Mouse (Mus musculus) T-helper 2 cell (primary cell): ENCODE results near the gene Fkbp4.

Experiments used
- in situ Hi-C: fragments of 300-600 bp; cut with MboI, MseI; formaldehyde crosslinking; loops from one replicate; pipeline ENCODE4 v1.15.1; 2025; ENCODE audit warnings: high pct_unique_total_duplicates

The Fkbp4 gene

DNA sequence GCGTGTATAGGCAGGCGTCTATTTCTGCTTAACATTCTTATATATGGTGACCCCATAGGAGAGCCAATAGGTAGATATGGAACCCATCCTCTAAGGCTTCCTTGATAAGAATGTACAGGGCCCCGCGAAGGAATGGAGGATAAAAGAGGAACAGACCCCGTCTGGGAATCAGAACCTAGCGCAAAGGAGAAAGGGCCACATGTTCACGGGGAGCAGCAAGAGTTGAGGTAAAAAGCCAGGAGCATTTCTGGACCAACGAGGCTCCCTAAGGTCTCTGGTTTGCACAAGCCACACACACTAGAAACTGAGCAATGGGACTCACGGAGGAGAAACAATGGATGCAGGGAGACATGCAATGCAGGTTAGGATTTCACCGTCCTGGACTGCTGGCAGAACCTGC, 1.2 kb downstream of the Fkbp4 start:
- in situ Hi-C loops, result loop anchor here (10.0 kb wide), 2 partner anchors 788 to 982 kb away; no protein-coding TSS in a partner anchor

DNA sequence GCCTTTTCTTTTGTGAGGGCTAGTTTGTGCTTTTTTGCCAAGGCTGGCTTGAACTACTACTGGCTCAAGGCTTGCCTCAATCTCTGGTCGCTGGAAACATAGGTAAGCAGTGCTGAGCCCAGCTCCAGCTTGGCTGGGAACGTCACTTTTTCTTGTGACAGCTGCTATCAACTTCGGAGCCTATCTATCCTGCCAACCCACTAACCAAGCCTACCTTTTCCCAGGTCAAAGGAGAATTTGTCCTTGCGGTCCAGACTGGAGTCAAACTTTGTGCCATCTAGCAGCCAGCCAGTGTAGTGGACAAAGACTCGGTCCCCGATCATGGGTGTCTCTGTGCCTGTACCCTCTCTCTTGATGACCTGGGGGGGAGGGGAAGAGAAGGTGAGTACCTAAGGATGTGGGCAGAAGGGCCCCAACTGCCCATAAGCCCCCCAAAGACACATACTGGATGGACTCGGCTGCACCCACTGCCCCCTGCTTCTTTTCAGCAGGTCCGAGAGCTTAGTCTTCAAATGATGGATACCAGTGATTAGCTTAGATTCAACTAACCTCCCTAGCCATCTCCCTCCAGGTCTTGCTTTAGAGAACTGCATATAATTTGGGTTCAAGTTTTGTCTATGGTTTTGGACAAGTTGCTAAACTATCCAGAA, 2.0 kb downstream of the Fkbp4 start:
- in situ Hi-C loops, result loop anchor here (10.0 kb wide), 2 partner anchors 788 to 982 kb away; no protein-coding TSS in a partner anchor

DNA sequence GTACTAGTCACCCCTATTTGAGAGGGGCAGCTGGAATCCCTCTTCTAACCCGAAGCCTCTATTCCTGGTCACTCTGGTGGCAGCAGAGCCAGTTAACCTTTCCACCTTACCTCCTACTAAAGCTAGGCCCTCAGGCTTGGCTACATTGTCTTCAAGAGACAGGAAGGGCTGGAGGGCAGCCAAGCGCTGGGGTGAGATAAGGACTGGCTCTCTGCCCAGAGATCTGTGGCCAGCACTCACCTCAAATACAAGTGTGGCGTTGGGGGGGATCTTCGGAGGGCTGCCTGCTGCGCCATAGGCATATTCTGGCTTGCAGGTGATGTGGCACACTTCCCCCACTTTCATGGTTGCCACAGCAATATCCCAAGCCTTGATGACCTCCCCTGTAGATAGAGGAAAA, 3.0 kb downstream of the Fkbp4 start:
- in situ Hi-C loops, result loop anchor here (10.0 kb wide), 2 partner anchors 789 to 981 kb away; no protein-coding TSS in a partner anchor

DNA sequence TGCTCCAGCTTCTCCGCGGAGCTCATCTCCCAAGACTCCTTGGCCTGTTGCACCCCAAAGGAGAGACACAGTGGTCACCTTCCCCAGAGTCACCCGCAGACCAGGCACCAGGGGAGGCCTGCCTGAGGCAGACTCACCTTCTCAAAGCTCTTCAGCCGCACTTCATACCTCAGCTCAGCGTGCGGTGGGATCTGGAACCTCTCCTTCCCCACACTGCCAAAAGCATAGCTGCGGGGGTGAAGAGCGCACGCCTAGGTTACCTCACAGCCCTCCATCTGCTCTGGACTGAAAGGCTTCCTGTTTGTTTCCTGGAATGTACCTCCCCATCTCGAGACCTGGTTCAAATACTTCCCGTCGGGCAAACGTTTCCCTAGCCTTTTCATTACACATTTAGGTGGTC, 4.9 kb downstream of the Fkbp4 start:
- in situ Hi-C loops, result loop anchor here (10.0 kb wide), 2 partner anchors 791 to 979 kb away; no protein-coding TSS in a partner anchor

DNA sequence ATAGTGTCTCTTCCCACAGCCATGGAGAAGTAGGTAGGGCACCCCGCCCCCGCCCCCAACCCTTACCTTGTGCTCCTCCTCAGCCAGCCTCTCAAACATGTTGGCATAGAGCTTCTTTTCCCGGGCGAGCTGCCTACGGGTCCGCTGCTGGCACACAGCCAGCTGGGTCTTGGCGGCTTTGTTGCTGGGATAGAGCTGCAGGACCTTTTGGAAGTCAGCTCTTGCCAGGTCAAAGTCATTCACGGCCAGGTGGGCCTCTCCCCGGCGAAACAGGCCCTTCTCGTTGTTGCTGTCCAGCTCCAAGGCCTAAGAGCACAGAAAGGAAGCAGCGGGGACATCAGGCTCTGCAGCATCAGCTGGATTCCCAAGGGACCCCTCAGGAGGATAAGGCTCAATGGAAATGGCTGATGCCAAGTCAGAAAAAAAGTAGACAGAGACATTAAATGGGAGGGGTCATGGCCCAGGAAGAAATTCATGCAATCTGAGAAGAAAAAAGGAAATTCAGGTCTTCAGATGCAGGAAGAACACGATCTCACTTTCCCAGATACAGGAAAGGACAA, 6.0 kb downstream of the Fkbp4 start:
- in situ Hi-C loops, result loop anchor here (10.0 kb wide), 2 partner anchors 792 to 978 kb away; no protein-coding TSS in a partner anchor

DNA sequence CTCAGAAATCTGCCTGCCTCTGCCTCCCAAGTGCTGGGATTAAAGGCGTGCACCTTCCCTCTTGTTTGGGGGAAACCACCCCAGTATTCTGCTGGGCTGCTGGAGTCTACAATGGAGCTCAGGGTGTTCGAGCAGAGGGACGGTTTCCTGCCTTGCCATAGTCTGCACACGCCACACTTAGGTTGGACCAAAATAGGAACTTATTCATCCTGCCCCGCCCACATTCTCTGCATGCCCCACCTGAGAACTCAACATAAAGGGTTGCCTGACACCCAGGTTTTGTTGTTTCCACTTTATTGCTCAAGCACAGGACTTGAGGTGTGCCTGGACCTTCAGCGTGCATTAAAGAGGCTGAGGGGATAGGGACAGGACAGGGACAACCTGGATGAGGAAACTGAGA, 8.7 kb downstream of the Fkbp4 start:
- in situ Hi-C loops, result loop anchor here (10.0 kb wide), 3 partner anchors 795 to 1325 kb away; partner anchors contain the start of gene Tigar

DNA sequence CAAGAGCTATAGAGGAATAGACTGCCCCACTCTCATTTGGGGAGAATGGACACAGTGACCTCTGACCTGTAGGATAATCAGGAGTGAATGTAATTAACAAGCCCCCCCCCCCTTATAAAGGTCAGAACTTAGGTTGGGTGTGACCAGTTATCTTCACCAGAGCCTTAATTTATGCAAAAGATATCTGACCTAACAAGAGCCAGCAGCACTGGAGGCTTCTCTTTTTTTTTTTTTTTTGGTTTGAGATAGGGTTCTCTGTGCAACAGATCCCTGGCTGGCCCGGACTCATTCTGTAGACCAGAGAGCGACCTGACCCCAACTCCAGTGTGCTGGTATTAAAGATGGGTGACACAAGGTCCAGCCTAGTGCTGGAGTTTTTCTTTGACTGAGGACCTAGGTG, 9.2 kb downstream of the Fkbp4 start:
- in situ Hi-C loops, result loop anchor here (10.0 kb wide), 1 partner anchor 1324 kb away; the partner anchor contains the start of gene Tigar

DNA sequence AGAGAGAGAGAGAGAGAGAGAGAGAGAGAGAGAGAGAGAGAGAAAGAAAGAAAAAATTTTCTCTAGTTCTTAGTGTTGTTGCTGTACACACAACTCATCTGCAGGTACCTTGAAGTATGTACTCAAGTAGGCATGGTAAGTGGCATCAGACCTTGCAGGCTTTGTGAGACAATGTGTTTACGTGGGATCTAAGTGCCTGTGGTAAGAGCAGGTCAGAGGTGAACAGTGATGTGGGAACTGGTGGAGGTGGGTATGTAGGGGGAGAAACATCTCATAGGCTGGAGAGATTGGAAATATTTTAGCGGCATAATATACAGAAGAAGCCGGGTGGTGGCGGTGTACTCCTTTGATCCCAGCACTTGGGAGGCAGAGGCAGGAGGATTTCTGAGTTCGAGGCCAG, 10.9 kb downstream of the Fkbp4 start:
- in situ Hi-C loops, result loop anchor here (10.0 kb wide), 1 partner anchor 1323 kb away; the partner anchor contains the start of gene Tigar

DNA sequence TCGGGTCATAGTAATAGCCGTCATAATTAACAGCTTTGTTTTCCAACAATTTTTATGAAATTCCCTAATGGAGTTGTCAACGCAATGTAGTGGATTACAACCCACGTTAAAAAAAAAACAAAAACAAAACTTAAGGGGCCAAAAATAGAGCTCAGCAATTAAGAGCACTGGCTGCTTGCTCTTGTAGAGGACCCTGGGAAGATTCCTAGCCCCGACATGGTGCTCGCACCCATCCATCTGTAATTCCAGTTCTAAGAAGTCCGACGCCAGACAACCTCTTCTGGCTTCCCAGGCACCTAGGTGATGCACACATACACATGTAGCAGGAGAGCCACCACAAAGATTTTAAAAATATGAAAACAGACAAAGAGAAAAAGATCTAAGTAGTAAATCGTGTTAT, 13.4 kb downstream of the Fkbp4 start:
- in situ Hi-C loops, result loop anchor here (10.0 kb wide), 1 partner anchor 1320 kb away; the partner anchor contains the start of gene Tigar

DNA sequence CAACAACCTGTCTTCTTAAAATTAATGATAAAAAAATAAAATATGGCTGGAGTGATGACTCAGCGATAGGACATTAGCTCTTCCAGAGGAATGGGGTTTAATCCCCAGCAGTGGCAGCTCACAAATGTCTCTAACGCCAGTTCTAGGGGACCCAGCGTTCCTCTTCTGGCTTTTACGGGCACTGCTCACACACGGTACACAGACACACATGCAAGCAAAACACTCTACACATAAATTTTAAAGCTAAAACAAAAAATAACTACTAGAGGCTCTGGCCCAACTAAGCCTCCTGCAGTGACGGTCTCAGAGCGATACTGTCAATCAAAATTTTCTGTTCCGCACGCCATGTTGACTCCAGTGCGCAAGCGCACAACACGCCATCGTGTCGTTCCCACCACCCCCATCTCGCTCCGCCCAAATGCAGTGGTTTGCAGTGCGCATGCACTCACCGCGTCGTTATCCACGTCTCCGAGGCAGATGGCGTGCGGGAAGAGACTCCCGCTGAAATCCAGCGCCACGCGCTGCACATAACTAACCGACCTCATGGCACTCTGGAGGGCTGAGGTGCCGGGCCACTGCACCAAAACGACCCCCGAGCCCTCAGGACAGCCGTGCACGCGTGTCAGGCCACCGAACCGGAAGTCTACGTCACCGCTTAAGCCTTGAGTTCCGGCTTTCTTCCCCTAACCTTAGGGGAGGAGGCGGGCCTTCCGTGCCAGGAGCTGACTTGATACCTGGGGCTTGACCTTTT, 14.0 kb downstream of the Fkbp4 start, which contains the start of gene Itfg2:
Itfg2 (minus strand) TSS at position 663 of the 751 bp plus-strand sequence.
- in situ Hi-C loops, result loop anchor here (10.0 kb wide), 1 partner anchor 1320 kb away; the partner anchor contains the start of gene Tigar

DNA sequence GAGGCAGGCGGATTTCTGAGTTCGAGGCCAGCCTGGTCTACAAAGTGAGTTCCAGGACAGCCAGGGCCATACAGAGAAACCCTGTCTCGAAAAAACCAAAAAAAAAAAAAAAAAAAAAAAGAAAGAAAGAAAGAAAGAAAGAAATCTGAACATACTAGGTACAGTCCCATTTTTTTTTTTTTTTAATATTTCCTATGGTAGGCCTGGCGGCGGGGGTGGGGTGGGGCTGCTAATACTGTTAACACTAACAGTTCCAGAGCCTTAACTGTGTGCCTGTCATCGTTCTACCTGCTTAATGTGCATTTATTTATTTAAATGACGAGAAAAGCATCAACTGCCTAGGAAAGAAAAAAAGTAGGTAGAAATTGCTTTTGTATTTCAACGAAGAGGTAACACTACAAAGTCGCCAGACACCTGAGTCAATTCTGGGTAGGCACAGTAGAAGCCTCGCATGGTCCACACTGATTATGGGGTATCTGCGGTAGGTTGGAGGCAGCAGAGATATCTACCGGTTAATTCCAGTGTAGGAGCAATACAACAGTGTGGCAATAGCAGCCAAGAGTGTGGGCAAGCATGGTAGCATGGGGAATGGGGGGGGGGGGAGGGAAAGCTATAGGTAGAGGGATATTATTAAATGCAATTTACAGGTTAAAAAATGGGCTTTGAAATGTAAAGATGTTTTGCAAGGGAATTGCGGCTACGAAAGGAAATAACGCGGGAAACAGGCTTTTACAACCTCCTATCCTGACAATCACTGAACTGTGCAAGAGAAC, 14.8 kb downstream of the Fkbp4 start:
- in situ Hi-C loops, result loop anchor here (10.0 kb wide), 1 partner anchor 1319 kb away; the partner anchor contains the start of gene Tigar

DNA sequence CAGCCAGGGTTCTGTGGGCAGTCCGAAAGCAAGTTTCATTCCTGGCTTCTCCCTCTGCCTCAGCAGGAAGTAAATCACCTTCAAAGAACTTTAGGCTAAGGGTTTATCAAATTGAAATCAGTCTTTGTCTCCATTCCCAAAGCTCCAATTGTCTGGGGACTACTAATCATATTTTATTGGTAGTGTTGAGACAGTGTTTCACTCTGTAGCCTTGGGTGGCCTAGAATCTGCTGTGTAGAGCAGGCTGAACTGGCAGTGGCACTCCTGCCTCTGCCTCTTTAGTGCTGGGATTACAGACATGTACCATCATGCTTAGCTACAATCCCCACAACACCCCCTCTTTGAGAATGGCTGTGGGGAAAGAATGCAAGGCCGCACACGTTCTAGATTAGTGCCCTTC, 17.0 kb downstream of the Fkbp4 start:
- in situ Hi-C loops, result loop anchor here (10.0 kb wide), 1 partner anchor 1317 kb away; the partner anchor contains the start of gene Tigar

DNA sequence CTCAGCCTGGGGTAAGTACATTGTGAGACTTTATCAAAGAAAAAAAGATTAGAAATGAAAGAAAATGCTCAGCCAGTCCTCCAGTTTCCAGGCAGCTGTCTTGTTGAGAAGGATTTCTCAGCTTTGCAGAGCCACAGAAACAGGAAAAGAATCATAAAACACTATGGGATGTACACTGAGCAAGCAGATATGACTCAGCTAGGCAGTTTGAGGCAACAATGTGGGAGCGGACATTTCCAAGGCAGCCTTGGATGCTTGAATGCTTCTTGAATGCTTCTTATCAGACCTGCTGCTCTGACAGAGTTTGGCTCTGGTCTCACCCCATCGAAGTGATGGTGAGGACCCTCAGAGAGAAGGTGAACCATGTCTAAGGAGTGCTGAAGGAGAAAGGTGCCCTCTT, 17.4 kb downstream of the Fkbp4 start:
- in situ Hi-C loops, result loop anchor here (10.0 kb wide), 1 partner anchor 1316 kb away; the partner anchor contains the start of gene Tigar

DNA sequence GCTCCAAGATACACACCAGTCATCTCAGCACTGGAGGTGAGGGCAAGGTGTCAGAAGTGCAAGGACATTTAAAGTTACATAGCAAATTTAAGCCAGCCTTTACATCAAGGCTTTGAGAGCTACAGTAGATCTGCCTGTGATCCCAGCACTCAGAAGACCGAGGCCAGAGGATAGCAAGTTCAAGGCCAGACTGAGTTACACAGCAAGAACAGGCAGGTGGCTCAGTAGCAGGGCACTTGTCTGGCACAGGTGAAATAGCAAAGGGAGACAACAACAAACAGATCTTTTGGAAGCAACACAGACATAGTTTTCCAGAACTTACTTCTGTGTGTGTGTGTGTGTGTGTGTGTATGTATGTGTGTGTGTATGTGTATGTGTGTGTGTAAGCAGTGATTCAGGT, 20.4 kb downstream of the Fkbp4 start:
- in situ Hi-C loops, result no loop called here

DNA sequence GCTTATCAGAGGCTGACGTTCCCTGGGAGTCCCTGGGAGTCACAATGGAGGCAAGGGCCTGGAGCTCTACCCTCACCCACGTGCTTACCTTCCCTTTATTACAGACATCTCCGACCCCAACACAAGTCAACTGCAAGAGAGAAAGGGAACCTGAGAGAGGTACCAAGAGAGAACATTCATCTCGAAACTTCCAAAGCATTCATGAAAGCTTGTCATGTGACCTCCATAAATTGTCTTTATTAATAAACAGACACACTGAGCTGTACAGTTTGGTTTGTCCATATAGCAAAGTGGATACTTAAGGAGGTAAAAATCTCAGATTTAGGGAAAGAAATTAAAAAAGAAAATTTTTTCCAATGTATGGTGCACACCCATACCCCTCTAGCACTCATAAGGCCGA, 22.3 kb downstream of the Fkbp4 start:
- in situ Hi-C loops, result no loop called here

DNA sequence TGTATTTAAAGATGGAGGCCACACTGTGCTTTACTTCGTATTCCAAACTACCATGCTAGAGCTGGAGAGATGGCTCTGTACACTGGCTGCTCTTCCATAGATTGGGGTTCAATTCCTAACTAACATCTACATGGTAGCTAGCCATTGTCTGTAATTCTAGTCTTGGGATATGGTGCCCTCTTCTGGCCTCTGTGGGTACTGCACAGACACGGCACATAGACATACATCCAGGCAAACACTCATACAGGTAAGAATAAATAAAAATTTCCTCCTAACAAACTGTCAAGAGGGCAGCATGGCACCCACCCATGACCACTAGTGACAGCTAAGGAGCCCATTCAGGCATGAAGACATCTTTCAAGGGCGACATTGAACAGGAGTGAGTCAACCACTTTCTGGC, 27.4 kb downstream of the Fkbp4 start:
- in situ Hi-C loops, result loop anchor here (5.0 kb wide), 2 partner anchors 34 to 89 kb away; partner anchors contain the start of genes Gm44596 and Tex52

DNA sequence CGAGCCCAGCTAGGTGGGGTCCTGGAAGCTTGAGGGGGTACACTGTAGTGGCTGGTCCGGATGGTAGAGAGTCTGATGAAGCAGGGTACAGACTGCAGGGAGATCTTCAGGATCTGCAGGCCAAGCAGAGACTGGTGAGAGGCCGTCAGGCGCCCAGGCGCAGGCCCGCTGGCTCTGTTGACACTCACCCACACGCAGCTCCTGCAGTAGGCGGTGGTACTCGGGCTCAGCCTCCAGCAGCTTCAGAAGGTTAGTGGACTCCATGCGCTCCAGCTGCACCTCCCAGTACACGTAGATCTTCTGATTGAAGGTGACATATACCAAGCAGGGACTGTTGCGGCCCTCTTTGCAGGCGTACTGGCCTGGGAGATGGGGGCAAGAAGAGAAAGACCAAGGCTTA, 28.2 kb downstream of the Fkbp4 start:
- in situ Hi-C loops, result loop anchor here (5.0 kb wide), 2 partner anchors 33 to 88 kb away; partner anchors contain the start of genes Gm44596 and Tex52

DNA sequence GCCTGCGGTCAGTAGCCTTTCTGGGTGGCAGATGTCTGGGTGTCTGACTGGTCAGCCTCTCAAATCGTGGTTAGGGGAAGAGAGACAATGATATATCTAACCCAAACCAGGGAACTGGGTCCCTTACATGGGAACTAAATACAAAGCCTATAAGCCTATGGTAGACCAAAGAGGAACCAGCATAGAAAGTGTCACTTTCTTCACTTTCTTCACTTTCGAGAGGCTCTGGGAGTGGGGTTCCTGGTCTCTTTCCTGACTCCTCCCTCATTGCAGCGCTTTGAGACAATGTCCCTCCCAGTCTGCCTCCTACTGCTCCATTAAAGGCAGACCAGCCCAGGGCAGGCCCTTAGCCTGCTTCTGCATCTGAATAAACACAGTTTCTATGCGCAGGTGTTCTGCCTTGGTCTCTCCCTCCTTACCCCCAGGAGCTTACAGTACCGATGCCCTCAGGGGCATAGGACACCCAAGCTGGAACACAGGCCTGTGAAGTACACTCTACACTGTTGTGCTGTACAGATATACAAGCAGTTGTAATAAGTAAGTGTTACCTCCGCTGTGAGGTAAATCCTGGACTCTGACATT, 29.8 kb downstream of the Fkbp4 start:
- in situ Hi-C loops, result no loop called here

DNA sequence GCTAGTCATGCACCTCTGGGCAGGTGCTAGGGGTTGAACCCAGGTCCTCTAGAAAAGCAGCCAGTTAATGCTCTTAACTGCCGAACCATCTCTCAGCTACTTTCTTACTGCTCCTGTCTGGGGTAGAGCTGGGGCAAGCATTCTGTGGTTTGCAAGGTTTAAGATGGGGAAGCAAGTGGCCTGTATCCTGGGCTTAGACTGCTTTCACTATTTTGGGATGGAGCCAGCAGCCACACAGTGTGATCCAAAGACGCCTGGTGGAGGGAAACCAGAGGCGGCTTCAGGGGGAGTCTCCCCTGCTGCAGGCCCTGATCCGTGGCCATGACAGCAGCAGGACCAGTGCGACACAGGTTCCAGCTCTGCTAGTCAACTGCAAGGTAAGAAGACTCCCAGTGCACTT, 33.8 kb downstream of the Fkbp4 start:
- in situ Hi-C loops, result no loop called here

DNA sequence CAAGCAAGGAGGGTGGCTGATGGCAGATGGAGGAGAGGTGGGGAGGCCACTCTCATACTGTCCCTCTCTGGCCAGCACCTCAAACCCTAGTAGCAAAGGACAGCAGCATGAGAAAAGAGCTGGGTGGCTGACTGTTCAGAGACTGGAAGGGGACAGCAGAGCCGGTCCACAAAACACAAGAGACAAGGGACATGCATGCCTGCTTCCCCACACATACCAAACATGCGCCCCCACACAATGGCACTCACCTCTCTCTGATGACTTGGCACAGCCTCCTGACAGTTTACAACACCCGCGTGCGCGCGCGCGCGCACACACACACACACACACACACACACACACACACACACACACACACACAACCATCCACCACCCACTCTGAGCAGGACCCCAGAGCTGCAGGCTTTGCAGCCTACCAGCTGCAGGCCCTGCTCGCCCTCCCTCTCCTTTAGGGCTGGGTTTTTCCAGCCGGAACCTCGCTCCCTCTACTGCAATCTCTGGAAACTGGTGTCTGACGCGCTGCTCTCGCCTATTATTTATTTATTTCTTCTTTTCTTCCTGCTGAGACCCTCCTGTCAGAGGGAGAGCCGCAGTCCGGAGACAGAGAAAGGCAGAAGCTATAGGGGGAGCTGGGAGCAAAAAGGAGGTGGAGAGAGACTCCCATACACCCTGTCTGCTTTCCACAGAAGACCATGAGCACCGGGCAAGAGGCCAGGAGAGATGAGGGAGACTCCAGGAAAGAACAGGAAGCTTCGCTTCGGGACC, 38.9 kb downstream of the Fkbp4 start:
- in situ Hi-C loops, result no loop called here
